Mouse (Mus musculus) heart, postnatal 14 days (tissue): ENCODE measurements at regions not wholly inside any gene's neighbourhood (a gene's known extent, or its start where the extent isn't known, plus 50 kb on each side); places are given as distances from the start of the nearest gene placed in this dataset.
A peak's percentile ranks its signal among the peaks of the same experiment; 100 is the strongest.

Experiments used
- DNase-seq, 2 experiments: peaks; one replicate each; pipeline ENCODE4 v3.0.0; 2021 to 2022
- intact Hi-C: fragments of 180-260 bp; cut with DNase I; formaldehyde crosslinking; loops from one replicate; pipeline ENCODE4 v1.15.1; 2025

DNA sequence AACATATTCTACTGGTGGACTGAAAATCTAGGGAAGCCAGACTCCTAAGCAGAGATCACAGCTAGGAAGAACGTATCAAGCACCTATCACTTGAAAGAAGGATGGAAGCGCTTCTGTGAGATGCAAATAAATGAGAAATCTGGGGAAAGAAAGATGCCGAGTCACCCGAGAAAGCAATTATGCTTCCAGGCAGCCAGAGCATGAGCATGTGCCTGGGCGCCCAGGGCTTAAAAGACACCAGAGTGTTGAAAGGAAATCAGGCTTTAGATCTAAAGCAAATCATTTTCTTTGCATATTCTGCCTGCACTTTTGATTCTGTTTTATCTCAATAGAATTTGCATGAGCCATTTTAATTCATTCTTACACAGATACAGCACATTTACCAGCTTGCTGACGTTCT, 466.5 kb upstream of the Dmac1 start:
- no peak for DNase-seq
- intact Hi-C loops = no loop called here

DNA sequence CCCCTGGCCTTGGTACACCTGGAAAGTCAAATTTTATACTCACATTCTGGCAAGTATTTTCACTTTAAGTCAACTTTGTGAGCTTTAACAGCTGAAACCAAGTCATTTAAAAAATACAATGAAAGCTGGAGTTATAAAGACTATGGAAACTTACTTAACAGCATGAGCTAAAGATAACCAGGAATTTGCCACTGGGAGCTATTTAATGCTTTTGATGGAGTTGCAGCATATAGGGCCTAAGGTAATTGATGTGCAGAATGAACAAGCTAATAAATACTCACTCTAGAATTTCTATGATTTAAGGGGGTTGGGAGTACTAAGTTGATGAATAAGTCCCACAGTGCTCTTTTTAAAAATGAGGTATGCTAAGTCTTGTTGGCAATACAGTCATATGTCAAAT, 463.5 kb upstream of the Dmac1 start:
- intact Hi-C loops = no loop called here

DNA sequence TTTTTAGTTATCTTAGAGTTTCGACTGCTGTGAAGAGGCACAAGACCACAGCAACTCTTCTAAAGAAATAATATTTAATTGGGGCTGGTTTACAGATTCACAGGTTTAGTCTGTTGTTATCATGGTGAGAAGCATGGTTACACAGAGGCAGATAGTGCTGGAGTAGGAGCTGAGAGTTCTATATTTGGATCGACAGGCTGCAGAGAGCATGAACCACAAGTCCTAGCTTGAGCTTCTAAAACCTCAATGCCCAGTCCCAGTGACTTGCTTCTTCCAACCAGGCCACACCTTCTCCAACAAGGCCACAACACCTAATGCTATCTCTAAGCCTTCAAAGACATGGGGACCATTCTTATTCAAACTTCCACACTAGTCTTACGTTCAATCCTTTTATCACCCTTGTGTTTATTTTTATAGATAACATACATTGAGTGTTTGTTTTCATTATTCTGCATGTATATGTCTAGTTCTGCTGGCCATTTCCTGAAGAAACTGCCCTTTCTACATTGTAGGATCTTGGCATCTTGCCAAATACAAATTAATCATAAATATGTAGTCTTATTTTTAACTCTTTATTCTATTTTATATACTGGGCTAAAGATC, 452.8 kb upstream of the Dmac1 start:
- DNase-seq = no peak

More for the DNA sequence above, 463.5 kb upstream of the Dmac1 start:
- DNase-seq = no peak

DNA sequence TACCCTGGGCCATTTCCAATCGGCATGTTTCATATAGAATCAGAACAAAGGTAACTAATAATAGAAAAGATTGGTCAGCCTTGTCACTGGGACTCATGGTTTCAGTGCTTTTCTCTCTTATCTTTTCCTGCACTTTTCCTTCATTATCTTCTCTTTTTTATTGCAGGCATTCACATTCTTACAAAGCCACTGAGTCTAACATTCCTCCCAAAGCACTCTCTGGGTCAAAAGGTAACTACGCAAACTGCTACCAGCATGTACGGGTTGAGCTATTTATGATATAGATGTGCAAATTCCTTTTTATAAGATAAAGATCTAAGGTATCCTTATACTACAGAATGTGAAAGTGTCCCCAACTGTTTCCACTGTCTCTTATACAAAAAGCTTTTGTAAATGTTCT, 436.5 kb upstream of the Dmac1 start:
- DNase-seq = no peak
- intact Hi-C loops = no loop called here

More for the DNA sequence above, 452.8 kb upstream of the Dmac1 start:
- intact Hi-C loops = no loop called here

DNA sequence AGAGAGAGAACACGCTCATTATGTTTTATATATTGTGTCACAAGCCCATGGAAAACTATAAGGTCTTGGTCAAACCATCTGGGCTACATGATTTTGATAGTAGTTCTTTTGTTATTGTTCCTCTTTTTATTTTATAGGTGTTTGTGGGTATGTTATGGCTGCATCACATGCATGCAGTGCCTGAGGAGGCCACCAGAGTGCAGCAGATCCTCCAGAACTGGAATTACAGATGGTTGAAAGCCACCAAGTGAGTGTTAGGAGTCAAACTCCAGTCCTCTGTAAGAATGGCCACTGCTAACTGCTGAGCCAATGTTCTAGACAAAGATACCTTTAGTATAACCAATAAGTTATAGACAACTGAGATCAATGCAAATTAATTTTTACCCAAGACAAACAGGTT, 435.9 kb upstream of the Dmac1 start:
- intact Hi-C loops = no loop called here
- peak in 1 of 2 experiments; percentile 1 for DNase-seq

DNA sequence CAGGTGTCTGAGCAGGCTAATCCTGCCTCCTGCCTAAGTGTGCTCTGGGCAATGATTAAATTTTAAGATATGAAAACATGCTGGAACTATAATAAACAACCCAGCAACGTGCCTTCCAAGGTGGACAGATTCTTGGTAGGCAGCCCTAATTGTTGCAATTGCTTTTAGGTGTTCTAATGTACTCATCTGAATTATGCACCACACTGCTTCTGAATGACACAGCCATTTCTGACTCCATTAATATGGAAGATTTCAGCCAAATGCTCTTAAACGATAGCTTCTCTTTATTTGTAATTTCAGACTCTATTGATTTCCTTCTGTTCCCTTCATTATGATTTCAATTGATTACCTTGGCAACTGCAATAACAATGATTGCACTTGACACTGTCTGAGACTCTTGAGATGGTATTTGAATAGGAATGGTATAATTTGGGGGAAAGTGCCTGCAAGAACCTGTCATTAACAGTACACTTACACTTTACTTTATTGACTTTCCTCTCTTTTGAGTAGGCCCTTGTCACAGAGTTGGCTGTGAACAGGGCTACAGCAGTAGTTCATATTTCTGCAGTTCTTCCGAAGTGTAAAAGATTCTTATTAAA, 422.8 kb upstream of the Dmac1 start:
- intact Hi-C loops = no loop called here
- no peak for DNase-seq

DNA sequence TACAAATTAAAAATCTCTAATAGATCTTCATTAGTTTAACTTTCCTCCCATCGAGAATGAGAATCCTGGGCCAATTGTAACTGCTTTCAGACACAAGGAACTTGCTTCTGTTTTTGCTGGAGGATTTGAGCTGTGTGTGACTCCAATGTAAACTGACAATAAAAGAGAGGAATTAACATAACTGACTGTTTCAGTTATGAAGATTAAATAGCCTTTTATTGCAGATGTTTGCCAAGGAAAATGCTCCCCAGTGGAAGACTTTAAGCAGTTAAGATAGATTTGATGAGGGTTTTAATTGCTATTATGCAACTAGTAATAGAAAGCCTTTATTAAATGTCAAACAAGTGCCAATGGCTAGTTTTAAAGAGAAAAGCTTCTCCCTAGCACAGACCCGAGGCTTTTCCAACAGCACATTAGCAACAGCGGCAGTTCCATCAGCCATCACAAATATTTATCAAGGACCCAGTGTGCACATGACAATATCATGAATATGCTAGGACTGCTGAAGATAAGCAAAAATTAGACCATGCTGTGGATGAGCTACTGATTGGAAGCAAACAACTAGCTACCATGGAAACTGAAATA, 398.6 kb upstream of the Dmac1 start:
- no peak for DNase-seq
- intact Hi-C loops = no loop called here

DNA sequence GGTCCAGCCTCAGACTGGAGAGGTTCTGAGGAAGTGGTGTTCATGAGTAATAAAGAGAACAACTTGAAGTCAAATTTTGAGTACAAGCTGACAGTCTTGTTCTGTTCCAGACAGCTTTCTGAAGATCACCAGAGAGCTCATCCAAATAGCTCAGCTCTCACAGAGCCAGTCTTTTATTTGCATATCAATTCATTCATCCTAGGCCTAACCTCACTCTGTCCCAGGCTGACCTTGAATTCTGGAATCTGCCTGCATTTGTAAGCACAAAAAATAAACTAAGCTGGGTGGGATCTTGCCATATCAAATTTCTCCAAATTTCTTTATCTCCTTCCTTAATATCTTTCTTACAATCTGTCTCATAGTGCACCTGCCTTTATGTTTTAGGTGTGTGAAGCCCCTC, 362.9 kb upstream of the Dmac1 start:
- intact Hi-C loops = no loop called here
- no peak for DNase-seq

DNA sequence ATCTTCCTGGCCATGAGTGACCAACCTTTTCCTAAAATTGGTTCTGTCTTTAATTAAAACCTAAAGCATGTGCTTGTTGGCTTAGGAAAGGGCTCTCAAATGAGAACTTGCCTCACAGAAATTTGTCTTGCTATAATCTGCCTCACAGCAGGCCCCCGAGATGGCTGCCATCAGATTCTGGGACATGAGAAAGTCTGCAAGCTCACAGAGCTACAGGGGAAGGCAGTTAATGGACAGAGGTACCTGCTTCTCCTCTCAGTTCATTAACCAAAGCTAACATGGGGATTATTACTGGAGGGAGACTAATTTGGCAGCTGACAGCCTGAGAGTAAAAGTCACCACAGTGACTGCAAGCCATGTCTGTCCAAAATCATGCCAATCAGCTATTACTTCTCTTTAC, 358.5 kb upstream of the Dmac1 start:
- DNase-seq = no peak
- intact Hi-C loops = no loop called here

DNA sequence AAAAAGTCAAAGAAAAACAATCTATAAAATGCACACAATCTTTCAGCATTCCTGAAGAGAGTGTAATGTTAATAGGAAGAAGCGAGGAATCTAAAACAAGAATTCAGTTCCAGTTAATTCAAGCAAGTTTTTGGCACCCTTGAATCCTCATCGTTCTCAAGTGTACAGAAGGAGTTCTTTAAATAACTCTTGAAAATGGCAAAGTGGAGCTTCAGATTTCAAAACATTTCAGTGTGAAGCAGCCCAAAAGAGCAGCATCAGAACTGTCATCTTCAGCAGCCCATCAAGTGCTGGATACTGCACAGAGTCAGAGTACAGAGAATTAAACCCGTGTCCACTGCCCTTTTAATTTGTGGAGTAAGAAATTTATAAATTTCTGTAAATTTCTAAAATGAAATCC, 311.8 kb upstream of the Dmac1 start:
- intact Hi-C loops = no loop called here
- DNase-seq = no peak

DNA sequence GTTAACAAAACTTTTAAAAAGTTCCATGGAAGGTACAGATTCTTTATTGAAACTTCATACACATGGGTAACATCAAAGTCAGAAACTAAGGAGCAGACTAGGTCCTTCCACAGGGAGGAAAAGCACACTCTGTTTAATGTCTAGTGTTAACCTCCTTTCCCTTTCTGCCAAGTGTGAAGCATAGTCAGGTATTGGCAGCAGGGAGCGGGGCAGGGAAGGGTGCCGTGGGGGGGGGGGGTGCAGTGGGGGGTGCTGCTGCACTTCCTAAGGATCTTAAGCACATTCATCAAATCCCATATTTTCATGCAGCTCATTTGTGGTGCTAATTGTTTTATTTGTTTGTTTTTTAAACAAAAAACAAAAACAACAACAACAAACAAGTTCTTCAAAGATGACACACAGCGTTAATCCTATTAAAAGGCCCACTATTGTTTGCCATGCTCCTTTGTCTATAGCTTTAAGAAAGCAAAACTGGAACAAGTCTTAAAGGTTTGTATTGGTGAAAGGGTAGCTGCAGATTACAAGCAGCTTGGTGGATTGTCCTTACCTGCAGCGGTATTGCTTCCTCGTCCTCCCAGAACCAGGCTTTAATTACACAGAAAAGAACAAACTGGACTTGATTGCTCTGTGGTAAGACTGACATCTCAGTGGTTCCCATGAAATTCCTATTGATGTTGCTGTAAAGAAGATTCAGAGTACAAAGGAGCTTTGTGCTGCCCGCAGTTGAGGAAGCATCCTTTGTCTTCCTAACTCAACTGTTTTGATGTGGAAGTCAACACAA, 310.2 kb upstream of the Dmac1 start:
- intact Hi-C loops = no loop called here
- no peak for DNase-seq

DNA sequence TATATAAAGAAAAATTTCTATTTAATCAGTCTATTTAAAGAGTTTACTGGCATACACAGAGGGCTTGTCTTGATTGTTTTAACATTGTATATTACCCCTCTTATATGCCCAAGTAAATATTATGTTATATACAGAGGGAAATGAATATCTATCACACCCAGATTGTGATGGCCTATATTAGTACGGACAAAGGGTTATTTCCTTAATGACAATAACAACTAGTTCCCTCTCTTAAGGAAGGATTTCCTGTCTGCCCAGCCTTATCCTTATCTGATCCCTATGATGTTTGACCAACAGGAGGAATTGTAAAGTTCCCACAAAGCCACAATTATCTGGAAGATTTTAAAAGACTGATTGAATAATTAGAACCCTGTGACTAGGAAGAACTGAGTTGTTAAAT, 301.8 kb upstream of the Dmac1 start:
- DNase-seq = no peak

DNA sequence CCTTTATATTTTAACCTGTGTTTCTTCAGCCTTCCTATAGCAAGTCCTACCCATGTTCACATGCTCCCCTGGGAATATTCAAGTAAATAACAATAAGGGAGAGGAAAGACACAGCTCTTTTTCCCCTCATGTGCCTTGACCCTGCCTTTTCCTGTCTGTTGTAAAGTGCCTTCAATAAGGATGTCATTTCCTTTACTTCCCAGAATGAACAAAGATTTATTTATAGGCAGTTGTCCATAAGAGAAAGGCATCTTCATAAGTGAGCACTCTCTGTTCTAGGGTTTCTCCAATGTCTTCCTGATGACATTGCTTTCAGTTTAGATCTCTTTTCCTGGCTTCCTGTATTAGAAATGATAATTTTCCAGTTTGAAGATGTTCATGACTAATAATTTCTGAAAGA, 294.5 kb upstream of the Dmac1 start:
- intact Hi-C loops = no loop called here
- no peak for DNase-seq

More for the DNA sequence above, 301.8 kb upstream of the Dmac1 start:
- intact Hi-C loops = no loop called here

DNA sequence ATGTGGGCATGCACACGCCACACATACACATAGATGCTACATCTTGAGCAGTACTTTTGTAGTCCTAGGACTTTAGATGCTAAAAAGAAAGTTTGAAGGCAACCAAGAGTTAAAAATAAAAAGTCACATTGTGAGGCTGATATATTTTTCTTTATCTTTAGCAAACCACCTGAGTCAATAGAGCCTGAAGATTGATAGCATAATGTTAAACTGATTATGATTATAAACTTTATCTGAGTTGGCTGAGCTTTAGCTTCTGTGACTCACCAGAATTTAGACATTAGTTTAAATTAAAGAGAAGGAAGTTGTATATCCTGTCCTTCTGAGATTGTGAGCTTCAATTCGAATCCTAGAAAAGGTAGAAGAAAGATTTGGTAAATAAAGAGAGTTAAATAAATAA, 289.5 kb upstream of the Dmac1 start:
- no peak for DNase-seq
- intact Hi-C loops = no loop called here

DNA sequence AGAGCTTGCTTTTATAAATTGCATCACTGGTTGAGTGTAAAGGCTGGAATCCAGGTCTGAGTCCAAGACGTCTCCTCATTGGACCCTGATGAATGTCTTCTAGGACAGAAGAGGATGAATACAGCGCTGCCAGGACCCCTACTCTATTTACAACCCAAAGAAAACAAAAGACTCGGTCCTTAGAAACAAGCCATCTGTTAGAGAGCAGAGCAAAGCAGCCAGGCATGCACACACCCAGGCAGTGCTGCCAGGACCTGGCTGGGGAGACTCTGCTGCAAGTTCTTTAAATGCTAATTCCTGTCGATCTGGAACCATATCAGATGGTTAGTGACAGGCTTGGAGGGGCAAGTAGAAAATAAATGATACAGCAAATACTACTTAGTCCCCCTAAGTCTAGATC, 284.4 kb upstream of the Dmac1 start:
- intact Hi-C loops = no loop called here
- DNase-seq = no peak

DNA sequence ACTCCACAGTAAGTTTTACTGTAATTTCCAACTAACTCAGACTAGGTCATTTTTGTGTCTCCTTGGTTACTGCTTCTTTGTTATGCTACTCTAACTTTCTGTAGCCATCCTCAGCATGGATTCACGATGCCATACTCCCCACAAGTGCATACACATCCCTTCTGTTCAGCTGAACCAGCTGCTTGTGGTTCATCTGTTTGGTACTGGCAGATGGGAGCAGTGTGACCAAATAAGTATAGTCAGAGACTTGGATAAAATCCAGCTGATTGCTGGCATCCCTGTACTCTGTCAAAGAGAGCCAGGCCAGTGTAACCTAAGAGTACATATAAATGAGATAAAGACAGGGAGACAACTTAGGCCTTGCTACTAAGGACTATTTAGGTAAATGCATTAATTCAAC, 283.7 kb upstream of the Dmac1 start:
- peak in 1 of 2 experiments; percentile 18 for DNase-seq
- intact Hi-C loops = no loop called here

DNA sequence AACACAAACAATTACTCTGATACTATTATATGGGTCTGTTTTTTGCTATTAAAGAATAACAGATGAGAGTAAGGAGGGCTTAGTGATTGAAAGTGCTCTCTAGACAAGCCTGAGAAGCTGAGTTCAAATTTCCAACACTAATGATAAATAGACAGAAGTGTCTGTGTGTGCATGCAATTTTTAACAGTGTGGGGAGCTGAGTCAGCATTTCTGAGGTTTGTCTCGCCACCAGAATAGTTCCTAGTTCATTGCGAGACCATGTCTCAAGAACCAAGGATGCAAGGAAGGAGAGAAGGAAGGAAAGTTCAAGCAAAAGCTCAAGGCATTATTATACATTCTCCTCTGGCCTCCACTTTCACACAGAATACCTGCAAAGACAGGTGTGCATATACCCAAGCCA, 259.7 kb upstream of the Dmac1 start:
- intact Hi-C loops = no loop called here

DNA sequence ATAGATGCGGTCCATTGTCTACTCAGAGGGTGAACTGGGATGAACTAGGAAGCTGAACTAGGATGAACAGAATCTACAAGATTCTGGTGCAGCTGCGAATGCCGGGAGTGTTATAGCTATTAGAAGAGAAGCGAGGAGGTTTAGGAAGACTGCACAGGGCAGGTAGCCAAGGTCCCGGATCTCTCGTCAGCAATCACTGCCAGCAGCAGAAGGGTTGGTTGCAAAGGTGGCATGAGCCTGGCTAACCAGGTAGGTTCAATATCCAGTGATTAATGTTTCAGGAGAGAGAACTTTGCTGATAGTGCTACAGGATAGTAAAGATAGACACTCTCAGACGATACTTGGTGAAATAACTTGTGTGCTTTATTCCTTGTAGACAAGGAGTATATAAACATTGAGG, 257.0 kb upstream of the Dmac1 start:
- no peak for DNase-seq
- intact Hi-C loops = no loop called here

More for the DNA sequence above, 259.7 kb upstream of the Dmac1 start:
- no peak for DNase-seq

DNA sequence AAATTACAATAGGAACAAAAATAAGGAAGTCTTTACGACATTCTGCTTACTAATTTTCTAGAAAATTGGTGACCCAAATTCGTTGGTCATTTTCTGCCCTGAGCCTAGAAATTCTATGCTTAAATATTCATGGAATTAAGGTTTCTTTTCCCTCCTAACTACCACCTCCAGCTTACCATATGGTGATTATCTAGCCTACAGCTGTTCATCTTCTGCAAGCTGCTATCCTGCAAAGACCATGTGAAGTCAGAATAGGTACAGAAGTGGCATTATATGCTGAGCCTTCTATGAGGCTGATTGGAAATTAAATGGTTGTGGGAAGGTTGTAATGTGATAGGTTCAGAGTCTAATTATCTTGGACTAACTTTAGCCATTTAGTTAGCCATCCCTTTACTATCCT, 251.5 kb upstream of the Dmac1 start:
- no peak for DNase-seq
- intact Hi-C loops = no loop called here

DNA sequence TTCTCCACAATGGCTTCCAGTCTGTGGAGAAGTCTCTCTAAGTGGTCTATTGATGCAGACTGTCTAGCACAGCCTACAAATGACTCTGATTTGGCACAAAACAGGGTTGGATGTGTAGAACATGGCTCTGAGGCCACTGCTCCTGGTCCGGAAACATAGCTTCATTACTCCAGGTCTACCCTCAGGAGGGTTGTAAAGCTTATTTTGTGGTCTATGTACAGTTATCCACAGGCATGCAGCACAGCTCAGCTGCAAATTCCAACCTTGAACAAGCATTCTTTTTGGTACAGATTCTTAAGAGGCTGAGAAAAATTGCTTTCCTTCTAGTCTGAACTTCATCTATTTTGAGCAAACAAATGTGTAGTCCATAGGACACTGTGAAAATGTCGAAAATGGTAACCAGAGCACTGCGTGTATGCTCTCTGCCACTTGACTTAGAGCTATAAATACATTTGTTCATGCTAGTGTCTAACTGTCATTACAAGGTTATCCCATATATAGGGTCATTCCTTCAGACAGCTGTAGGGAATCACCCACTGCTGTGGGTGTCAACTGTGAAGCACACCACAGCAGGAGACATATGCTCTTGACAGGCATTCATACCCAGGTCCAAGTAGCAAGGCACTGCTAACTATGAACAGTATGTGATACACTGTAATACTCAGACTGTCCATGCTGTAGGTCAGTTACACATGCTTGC, 239.5 kb upstream of the Dmac1 start:
- intact Hi-C loops = no loop called here
- DNase-seq = no peak
